Mouse (Mus musculus) liver, embryonic 14.5 days (tissue): ENCODE data around the gene Mea1.

Experiments used
- CTCF ChIP-seq: IDR thresholded peaks from 2 replicates; pipeline ENCODE4 v1.5.1; 2016; ENCODE audit warnings: antibody characterized with exemption, low read depth, control low read depth
- EP300 ChIP-seq: IDR thresholded peaks from 2 replicates; pipeline ENCODE4 v1.6.1; 2016; ENCODE audit warnings: antibody characterized with exemption, low read depth

- TF ChIP-seq EP300 (no peak), CTCF (no peak)
Measured at GRCm38 (mm10) chr17:46656054-46656453, 22.5 kb upstream of the Mea1 start.
